Mouse (Mus musculus): ENCODE data around the gene Pmvk. TPM values are rescaled to one million over a fixed set of nuclear protein-coding genes. Genes with fewer than 3 reads are reported as not detected.
A peak's percentile ranks its signal among the peaks of the same experiment; 100 is the strongest.

Pmvk gene
- total RNA-seq, 2 experiments from 2014 or later = 43.7 to 53.4 TPM

DNA sequence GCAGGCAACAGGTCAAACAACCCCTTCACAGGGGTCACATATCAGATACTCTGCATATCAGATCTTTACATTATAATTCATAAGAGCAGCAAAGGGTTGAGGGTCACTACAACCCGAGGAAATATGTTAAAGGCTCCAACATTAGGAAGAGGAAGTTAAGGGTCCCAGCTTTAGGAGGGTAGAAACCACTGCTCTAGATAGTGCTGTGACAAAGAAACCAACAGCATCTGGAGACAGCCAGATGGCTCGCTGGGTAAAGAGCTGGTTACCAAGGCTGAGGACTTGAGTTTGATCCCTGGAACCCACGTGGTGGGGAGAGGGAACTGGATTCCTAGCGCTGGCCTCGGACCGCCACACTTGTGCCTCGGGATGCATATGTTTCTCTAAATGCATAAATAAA, 17.9 kb downstream of the Pmvk start:
- intact Hi-C loops (cut with DNase I) = no loop called here

DNA sequence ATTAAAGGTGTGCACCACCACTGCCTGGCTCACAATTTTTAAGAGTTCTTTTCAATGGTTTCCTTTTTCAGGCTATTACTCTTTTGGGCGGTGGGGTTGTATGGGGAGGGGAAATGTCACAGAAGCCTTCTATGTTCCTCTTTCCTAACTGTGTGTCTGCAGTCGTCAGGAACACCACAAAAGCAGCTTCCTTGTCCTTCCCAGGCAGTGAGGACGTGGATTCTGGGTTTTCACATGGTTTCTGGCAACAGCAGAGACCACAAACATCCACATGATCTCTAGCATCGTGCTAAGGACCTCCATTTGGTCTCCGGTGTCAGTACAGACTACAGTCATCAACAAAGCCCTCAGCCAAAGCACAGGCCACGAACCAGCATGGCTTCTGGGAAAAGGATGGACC, 19.5 kb downstream of the Pmvk start:
- DNase-seq = no peak
- intact Hi-C loops (cut with DNase I) = no loop called here

More for the DNA sequence above, 17.9 kb downstream of the Pmvk start:
- no peak for DNase-seq

DNA sequence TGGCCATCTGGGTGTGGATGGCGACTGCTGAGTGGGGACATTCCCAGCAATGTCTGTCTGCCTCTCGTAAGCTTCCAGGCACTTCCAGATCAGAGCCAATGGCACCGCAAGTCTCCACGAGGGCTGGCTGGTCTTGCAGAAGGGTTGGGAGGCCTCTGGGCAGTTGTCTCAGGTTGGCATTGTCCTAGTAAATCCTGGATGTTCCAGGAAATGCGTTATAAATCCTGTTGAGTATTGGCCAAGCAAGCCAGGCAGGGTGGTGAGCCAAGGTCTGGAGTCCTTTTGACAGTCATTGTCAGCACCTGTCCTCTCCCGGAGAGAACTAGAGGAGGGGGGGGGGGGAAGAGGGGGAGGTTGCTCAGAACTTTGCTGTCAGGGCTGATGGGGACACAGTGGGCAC, 24.7 kb downstream of the Pmvk start:
- no peak for DNase-seq
- intact Hi-C loops (cut with DNase I) = no loop called here

DNA sequence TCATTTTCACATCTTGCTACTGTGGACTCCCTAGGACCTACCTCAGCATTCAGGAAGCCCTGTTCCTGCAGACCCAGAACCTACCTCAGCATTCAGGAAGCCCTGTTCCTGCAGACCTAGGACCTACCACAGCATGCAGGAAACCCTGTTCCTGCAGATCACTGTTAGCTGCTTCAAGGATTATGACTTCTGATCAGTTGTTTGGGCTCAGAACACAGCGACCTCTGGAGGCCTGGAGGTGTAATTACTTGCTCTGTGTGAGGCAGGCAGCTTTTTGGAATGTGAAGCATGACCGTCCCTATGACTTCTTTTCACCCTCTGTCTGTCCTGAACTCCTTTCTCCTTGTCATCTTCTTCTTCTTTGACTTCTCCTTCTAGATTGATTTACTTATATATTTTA, 27.1 kb downstream of the Pmvk start:
- DNase-seq = peak; percentile 12
- intact Hi-C loops (cut with DNase I) = no loop called here

DNA sequence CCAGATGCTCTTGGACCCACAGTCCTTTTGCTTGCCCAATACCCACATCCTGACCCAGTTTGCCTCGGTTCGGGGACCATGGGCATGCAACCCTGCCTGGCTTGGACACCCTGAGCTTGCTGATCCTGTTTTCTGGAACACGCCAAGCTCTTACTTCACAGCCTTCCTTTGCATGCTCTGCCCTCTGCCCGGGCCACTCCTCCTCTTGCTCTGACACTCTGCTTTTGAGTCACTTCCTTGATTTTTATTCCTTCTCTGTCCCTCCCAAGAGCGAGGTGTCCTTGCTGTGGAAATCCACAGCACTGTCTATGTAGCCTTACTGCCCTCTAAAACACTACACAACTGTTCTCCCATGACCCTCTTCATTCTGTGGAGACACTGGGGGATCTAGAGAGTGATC, 27.9 kb downstream of the Pmvk start:
- DNase-seq = no peak
- intact Hi-C loops (cut with DNase I) = no loop called here

DNA sequence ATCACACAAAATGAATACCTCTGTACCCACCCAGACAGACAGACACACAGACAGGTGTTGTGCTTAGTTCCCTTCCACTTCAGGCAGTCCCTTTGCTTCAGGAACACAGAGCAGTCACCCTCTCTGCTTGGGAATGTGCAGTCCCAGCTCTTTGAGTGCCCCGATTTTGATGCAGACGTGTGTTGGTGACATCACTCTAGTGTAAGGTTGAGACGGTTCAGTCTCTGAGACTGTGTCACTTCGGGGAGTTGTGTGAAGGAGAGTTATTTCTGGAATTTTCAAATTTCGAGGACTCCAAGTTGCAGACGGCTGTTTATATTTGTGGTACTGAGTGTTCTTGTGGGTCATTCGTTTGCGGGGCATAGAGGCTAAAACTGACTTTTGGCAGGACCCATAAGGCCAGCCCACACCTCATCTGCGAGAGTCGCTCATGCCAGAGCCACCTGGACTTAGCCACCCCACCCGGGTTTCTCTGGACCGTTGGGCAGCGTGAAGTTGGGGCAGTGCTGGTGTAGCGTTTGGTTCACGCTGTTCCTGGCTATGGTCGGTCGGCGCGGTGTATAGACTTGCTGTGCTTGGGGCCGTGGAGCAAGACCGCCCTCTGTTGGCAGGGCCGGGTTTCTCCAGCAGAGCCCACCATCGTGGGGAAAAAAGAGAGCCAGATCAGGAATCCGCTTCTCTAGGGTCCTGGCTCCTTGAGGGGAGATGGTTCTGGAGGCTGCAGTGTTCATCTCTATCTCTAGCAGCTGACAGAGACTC, 30.6 kb downstream of the Pmvk start:
- intact Hi-C loops (cut with DNase I) = no loop called here
- peak; percentile 75 for DNase-seq

DNA sequence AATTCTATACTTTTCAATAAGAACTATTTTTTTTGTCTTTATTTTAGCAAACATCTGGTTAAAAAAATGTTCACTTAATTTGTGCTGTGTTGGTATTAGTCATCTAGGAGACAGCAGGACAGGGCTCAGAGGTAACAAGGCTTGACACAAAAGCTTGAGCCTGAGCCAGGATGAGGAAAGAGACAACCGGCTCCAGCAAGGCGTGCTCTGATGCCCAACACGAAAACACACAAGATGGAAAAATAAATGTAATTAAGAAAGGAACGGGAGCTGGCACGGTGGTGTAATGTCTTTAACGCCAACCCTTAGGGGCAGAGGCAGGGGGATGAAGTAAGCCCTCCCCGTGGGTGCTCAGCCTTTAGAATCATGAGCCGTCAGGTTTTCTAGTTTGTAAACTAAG, 31.8 kb downstream of the Pmvk start:
- no peak for DNase-seq
- intact Hi-C loops (cut with DNase I) = no loop called here

DNA sequence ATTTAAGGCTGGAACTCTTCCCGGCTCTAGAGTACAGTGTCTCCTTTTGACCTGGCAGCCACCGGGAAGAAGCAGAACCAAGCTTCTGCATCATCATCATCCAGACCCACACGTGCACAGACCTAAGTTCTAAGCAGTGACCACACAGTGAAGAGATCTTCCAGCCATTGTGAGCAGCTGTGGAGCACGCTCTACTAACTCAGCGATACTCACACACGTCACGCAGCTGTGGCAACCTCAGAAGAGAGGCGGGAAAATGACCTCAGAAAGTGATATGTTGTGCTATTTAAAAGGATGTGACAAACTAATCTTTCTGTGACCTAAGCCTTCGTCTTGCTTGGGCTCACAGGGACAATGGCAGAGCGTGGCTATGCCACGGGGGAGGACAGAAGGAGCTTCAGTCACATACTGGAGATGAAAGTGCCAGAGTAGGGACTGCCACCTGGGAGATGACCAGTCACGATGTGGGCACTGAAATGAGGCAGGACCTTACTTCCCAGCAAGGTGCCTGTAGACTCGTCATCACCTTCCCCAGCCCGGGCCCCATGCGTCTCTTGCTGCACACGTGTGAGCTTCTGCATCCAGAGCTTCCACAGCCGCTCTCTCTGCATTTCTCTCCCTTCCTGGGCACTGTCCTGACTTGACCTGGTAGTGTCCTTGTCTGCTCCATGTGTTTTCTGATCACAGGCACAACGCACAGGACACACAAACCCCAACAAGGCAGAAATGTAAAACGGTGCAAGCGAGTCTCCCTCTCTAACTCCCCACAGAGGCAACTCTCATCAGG, 32.8 kb downstream of the Pmvk start:
- DNase-seq = no peak
- intact Hi-C loops (cut with DNase I) = no loop called here

DNA sequence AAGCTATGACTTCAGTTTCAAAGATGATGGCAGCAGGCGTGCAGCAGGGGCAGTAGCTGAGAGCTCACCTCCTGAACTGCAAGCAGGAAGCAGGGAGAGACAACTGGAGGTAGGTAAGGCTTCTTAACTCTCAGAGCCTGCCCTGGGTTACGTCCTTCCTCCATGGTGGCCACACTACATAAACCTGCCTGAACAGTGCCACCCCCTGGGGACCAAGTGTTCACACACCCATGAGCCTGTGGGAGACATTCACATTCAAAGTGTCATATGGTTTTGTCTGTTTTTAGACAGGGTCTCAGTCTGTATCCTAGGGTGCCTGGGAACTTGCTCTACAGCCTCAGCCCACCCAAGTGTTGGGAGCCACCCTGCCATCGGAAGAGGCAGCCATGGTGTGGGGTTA, 36.4 kb downstream of the Pmvk start:
- no peak for DNase-seq
- intact Hi-C loops (cut with DNase I) = no loop called here

DNA sequence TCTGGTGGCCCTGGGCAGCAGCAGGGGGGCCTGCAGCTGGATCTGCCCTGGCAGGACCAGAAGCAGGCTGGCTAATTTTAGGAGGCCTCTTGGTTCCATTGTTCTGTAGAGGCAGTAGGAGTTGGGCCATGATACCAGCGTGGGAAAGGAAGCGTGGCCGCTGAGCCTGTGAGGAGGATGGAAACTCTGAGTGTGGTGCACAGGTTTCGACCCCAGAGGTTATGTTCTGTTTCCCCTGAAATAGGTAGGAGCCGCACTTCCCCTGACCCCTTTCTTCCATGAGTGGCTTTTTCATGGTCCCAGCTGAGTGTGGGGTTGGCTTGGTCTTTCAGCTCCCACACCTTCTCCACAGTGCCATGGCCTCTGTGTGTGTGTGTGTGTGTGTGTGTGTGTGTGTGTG, 37.2 kb downstream of the Pmvk start:
- intact Hi-C loops (cut with DNase I) = no loop called here
- DNase-seq = no peak

DNA sequence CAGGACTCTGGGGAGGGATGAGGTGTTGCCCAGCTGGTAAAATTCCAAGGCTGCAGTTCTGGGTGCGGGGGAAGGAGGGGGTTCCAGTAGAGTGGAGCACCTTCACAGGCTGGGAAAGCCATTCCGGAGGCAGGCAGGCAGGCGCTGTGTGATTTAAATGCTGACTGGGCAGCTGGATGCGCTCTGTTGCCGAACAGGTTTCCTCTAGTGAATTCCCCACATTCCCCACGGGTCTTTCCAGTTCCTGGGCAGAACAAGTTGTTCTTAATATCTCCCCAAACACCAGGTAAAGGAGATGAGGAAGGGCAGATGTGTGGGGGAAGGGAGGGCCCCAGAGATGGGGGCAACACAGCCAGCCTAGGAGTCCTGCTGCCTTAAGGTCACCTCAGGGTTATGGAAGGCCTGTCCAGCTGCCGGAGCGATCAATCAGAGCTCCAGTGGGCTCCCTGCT, 38.4 kb downstream of the Pmvk start:
- no peak for DNase-seq
- intact Hi-C loops (cut with DNase I) = no loop called here

DNA sequence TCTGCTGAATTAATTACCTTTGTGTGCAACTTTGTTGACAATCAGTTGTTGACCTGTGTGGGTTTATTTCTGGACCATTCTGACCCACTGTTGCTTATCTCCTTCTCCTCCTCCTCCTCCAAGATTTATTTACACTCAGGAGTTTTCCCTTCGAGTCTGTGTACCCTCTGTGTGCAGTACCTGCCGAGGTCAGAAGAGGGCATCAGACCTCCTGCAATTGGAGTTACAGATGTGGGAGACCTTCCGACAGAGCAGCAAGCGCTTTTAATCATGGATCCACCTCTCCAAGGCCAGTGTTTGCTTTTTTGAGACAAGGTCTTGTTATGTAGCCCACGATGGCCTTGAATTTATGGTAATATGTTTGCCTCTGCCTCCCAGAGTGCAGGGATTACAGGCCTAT, 40.3 kb downstream of the Pmvk start:
- intact Hi-C loops (cut with DNase I) = no loop called here

DNA sequence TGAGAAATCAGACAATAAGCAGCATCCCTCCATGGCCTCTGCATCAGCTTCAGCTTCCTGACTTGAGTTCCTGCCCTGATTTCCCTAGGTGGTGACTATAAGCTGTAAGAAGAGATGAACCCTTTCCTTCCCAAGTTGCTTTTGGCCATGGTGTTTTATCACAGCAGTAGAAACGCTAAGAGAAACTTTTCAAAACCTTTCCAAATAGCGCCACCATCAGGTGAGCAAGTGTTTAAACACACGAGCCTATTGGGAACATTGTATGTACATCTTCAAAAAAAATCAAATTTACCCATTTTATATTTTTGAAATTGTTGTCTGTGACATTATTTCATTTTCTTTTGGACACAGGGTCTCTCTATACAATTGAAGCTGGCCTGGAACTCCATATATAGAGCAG, 42.0 kb downstream of the Pmvk start:
- no peak for DNase-seq
- intact Hi-C loops (cut with DNase I) = no loop called here

More for the DNA sequence above, 40.3 kb downstream of the Pmvk start:
- DNase-seq = no peak

DNA sequence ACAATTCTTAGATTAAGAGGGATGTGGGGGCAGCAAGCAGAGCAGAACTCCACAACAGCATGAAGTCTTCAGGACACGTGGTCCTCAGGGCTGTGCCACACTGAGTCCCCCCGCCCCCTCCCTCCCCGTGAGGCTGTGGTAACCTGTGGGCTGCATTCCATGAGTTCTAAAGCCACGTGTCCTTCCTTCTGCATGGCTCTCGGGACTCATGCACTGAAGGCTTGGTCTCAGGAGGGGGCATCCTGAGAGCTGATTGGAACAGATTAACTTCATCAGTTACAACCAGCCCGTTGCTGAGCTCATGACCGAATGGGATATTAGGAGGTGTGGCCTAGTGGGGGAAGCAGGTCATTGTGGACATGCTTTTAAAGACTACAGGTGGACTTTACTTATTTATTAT, 45.4 kb downstream of the Pmvk start:
- DNase-seq = no peak
- intact Hi-C loops (cut with DNase I) = no loop called here

DNA sequence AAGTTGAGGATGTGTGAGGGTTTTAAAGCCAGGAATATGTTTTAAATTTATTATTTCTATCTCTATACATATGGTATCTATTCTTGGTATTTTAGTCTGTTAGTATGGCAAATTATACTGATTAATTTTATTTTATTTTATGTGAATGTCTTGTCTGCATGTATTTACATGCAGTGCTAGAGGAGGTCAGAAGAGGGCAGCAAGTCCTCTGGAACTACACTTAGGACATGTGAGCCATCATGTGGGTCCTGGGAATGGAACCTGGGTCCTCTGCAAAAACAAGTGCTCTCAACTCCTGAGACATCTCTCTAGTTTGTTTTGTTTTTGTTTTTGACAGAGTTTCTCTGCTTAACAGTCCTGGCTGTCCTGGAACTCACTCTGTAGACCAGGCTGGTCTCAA, 47.1 kb downstream of the Pmvk start:
- DNase-seq = no peak
- intact Hi-C loops (cut with DNase I) = no loop called here

DNA sequence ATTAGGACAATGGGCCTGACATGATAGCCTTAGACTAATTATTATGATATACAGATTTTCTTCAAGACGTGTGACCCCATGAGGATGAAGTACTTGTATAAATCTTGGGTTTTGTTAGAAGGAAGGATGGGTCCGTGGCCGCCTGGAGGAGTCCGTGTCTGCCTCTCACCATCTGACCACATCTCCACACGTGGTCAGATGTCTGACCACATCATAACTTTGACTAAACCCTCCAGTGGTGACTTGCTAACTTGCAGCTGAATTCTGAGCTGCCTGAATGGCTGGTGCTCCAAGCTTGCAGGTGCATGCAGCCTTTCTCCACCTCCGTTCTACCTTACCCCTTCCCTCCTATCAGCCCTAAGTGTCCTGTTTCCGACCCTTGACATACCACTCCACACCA, 48.2 kb downstream of the Pmvk start:
- intact Hi-C loops (cut with DNase I) = no loop called here

DNA sequence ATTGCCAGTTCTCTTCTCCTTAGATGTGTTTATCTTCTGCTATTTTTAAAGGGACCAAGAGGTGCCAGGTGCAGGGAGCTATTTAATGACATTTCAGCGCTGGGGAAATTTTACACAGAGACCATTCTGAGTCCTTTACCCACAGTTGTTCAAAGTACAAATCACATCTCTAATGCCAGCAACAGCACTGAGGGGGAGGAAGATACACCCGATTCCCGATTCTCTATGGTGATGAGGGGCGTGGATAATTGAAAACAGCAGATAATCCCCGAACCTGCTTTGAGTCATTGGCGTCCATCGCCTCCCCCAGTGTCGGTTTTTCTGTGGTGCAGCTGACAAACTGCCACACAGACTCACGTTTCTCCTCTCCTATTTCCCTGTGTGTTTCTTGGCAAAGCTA, 53.7 kb downstream of the Pmvk start:
- intact Hi-C loops (cut with DNase I) = no loop called here
- DNase-seq = no peak

More for the DNA sequence above, 48.2 kb downstream of the Pmvk start:
- DNase-seq = no peak

DNA sequence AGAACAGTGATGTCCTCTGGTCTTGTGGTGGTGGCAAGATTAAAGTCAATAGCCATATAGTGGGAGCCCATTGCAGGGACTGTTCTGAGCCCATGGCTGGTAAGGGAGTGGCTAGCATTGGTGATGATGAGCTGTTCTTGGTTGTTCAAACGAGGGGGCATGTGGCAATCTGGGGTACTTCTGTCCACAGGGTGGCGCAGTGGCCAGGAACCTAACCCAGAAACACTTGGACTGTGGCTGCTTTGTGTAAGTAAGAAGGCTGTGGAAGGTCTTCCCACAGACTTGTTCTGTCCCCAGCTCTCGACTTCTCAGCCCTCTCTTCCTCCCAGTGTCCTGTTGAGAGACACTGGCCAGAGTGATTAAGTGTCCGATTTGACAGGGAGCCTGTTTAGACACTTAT, 56.6 kb downstream of the Pmvk start:
- peak; percentile 73 for DNase-seq
- intact Hi-C loops (cut with DNase I) = no loop called here

DNA sequence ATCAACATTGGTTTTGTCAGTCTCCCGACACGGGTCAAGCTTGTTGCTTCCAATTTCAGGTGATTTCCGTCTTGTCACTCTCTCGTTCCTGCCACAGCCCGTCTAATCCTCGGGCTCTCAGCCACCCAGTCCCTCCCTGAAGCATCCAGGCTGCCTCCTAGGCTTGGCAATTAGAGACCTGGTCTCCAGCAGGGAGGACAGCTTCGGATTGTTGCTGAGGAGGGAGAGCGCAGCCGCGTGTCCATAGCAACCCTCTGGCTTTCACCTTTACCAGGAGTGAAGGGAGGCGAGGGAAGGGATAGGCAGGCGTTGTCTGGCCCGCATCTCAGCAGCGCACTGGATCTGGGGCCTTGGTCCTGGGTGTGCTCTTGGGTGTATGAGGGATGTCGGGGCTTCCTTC, 57.1 kb downstream of the Pmvk start:
- intact Hi-C loops (cut with DNase I) = no loop called here
- DNase-seq = peak; percentile 10

DNA sequence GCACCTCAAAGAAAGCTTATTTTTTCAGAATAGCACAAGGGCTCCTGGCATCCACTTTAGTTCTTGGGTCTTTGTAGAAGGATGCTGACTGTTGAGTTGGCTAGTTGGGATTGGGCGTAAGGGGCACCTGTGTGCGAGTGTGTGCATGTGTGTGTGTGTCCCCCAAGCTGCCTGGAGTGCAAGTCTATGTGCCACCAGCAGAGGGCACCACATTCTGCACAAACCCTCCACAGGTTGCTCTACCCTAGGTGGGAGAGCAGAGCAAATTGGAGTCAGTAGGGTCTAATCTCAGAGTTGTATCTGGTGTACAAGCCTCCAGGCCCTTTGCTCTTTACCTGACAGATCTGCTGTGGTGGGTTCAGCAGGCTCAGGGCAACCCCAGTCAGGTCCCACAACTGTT, 57.9 kb downstream of the Pmvk start:
- intact Hi-C loops (cut with DNase I) = no loop called here
- DNase-seq = peak; percentile 35

DNA sequence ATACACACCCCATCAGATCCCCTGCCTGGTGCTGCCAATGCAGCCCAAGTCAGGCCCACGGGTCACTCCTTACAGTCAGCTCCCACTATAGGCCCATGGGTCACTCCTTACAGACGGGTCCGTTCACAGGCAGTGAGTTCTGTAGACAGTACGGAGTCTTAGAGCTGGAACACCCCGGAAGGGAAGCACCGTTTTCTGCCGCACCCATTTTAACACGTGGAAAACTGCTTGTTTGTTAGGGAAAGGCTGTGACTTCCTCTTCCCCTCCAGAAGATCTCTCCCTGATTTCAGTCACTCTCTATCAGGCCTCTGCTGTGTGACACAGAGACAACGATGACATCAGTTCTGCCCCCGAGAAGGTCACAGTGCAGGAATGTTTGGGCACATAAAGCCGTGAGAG, 61.1 kb downstream of the Pmvk start:
- intact Hi-C loops (cut with DNase I) = no loop called here

DNA sequence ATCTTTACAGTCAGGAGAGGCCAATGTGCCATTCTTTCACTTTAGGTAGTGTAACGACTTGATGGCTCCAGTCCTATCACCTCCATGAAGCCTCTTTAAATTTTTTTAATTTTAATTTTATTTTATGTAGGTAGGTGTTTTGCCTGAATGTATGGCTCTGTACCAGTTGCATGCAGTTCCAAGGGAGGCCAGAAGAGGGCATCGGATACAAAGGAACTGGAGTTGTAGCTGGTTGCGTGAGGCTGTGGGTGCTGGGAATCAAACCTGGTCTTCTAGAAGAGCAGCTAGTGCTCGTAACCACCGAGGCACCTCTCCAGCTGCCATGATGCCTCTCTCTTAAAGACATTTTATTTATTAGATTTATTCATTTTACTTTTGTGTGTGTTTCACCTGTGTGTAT, 62.0 kb downstream of the Pmvk start:
- DNase-seq = no peak
- intact Hi-C loops (cut with DNase I) = no loop called here

More for the DNA sequence above, 61.1 kb downstream of the Pmvk start:
- DNase-seq = no peak

Measured in left cerebral cortex, postnatal 4 days (tissue).